Mouse (Mus musculus) forebrain, embryonic 12.5 days (tissue): Measurements from ENCODE around the gene Slc5a6. TPM values are rescaled to one million over a fixed set of nuclear protein-coding genes. Genes with fewer than 3 reads are reported as not detected.

Source experiments
- ATAC-seq: fragments of 200-750 bp; cut with Nextera tagmentation; 2 replicates; pipeline ENCODE4 v1.8.0; 2017; ENCODE audit warnings: moderate TSS enrichment; ENCODE audit not compliant: low FRiP score
- H3K27ac ChIP-seq: fragments of 300-500 bp; sonication (generic); 2 replicates; pipeline ENCODE4 v1.5.1; 2016; ENCODE audit warnings: mild to moderate bottlenecking
- H3K27me3 ChIP-seq: fragments of 300-500 bp; sonication (generic); 2 replicates; pipeline ENCODE4 v1.6.1; 2016; ENCODE audit warnings: mild to moderate bottlenecking
- H3K36me3 ChIP-seq: fragments of 300-500 bp; sonication (generic); replicated peaks from 2 replicates; pipeline ENCODE4 v1.6.1; 2016; ENCODE audit warnings: mild to moderate bottlenecking
- H3K4me1 ChIP-seq: fragments of 300-500 bp; sonication (generic); 2 replicates; pipeline ENCODE4 v1.6.1; 2016
- H3K4me2 ChIP-seq: fragments of 300-500 bp; sonication (generic); 2 replicates; pipeline ENCODE4 v1.6.1; 2016; ENCODE audit warnings: mild to moderate bottlenecking, moderate library complexity
- H3K4me3 ChIP-seq: fragments of 300-500 bp; sonication (generic); replicated peaks from 2 replicates; pipeline ENCODE4 v1.5.1; 2016; ENCODE audit warnings: mild to moderate bottlenecking
- H3K9ac ChIP-seq: fragments of 300-500 bp; sonication (generic); 2 replicates; pipeline ENCODE4 v1.6.1; 2016; ENCODE audit warnings: mild to moderate bottlenecking
- H3K9me3 ChIP-seq: fragments of 300-500 bp; sonication (generic); 2 replicates; pipeline ENCODE4 v1.6.1; 2016
- whole genome bisulfite sequencing: fragments of 180-500 bp; shearing (Covaris S2); methylation state at CpG from one replicate; pipeline ENCODE4 v1.1.7; 2016; 5-methylcytosine and 5-hydroxymethylcytosine counted together
- polyA plus RNA-seq: library from polyadenylated mRNA; unstranded; fragments of >200 nt; fragmentation: Nextera tagmentation; extraction: Ambion mirVana; gene quantifications from 2 replicates; pipeline ENCODE4 v1.2.1, GENCODE M21; 2016

The Slc5a6 gene
- polyA plus RNA-seq, 1 experiment from 2014 or later: 11.1 TPM

DNA sequence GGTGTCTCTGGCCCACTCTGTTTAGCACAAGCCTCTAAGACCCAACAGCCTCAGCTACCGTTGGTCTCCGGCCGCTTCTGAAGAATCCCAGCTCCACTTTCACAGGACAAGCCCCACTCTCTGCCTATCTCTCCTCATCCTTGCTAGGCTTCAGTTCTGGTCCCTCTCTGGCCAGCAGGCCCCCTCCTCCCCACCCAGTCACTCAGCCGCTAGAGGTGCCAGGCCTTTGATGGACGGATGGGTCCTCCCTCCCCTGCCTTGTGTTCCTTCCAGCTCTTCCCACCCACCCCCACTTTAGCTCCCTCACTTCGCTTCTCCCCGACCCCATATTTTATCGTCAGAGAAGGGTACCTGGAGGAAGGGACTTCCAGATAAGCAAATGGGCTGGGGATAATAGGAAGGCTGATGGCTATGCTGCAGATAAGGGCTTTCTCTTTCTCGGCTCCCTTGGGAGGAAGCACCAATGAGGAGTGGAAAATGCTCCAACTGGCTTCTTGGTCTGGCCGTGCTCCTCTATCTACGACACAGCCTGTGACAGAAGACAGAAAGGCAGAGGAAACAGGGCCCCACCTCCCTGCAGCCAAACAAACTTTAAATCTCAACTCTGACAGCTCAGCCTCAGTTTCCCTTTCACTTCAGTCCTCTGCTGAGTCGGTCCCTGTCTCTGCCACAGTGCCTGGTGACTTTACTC is 34.4 kb upstream of the Slc5a6 start:
- H3K4me3 ChIP-seq: no peak overlapping the region
- H3K4me1 ChIP-seq: peaks cover 13% of the 10 kb centered on the region
- ATAC-seq: no peak
- H3K4me2 ChIP-seq: no peak overlapping the region
- H3K27ac ChIP-seq: 0 out of 2 replicates have a peak overlapping the region, but pooled peaks have one; percentile 47
- peaks cover 29% of the 10 kb centered on the region for H3K27me3 ChIP-seq
- 47% methylated on average over 12 of the region's 12 CpGs for WGBS
- H3K9me3 ChIP-seq: no peaks in the 10 kb centered on the region
- H3K9ac ChIP-seq: no peak overlapping the region
- H3K36me3 ChIP-seq: peaks cover 10% of the 10 kb centered on the region

GRCm38 (mm10) chr5:31082355-31082754 is 33.6 kb upstream of the Slc5a6 start:
- Histone ChIP-seq H3K9ac (no peak overlapping the region), H3K27me3 (peaks cover 22% of the 10 kb centered on the region; the same call in 1 of the 2 replicates), H3K27ac (no peak overlapping the region), H3K36me3 (peaks cover 18% of the 10 kb centered on the region), H3K9me3 (no peaks in the 10 kb centered on the region), H3K4me3 (no peak overlapping the region), H3K4me2 (no peak overlapping the region), H3K4me1 (peaks cover 13% of the 10 kb centered on the region)
- WGBS: 9% methylated on average over 5 of the region's 5 CpGs
- ATAC-seq: 0 out of 2 replicates have a peak, but pooled peaks have one; percentile 32

- 71% methylated on average over 3 of the region's 3 CpGs for WGBS
- Histone ChIP-seq H3K36me3 (peaks cover 27% of the 10 kb centered on the region), H3K9ac (no peak overlapping the region), H3K4me1 (peaks cover 12% of the 10 kb centered on the region), H3K27me3 (peaks cover 17% of the 10 kb centered on the region; the same call in 1 of the 2 replicates), H3K4me2 (no peak overlapping the region), H3K27ac (no peak overlapping the region), H3K9me3 (no peaks in the 10 kb centered on the region), H3K4me3 (no peak overlapping the region)
- no peak for ATAC-seq
Observed at GRCm38 (mm10) chr5:31081386-31081785, 32.7 kb upstream of the Slc5a6 start.

- H3K36me3 ChIP-seq: peaks cover 33% of the 10 kb centered on the region
- H3K27ac ChIP-seq: no peak overlapping the region
- no peak overlapping the region for H3K9ac ChIP-seq
- peaks cover 10% of the 10 kb centered on the region for H3K4me1 ChIP-seq
- peaks cover 11% of the 10 kb centered on the region; the same call in 1 of the 2 replicates for H3K27me3 ChIP-seq
- no peaks in the 10 kb centered on the region for H3K9me3 ChIP-seq
- no peak overlapping the region for H3K4me2 ChIP-seq
- WGBS: 72% methylated on average over 3 of the region's 3 CpGs
- H3K4me3 ChIP-seq: no peak overlapping the region
- ATAC-seq: no peak
Observed at GRCm38 (mm10) chr5:31080795-31081164, 32.1 kb upstream of the Slc5a6 start.

GRCm38 (mm10) chr5:31080059-31080794 is 31.5 kb upstream of the Slc5a6 start:
- WGBS: 81% methylated on average over 13 of the region's 13 CpGs
- ATAC-seq: no peak
- Histone ChIP-seq H3K4me2 (no peak overlapping the region), H3K36me3 (peaks cover 39% of the 10 kb centered on the region), H3K9me3 (no peaks in the 10 kb centered on the region), H3K27ac (no peak overlapping the region), H3K27me3 (peaks cover 10% of the 10 kb centered on the region; the same call in 1 of the 2 replicates), H3K4me3 (no peak overlapping the region), H3K4me1 (peaks cover 10% of the 10 kb centered on the region), H3K9ac (no peak overlapping the region)

DNA sequence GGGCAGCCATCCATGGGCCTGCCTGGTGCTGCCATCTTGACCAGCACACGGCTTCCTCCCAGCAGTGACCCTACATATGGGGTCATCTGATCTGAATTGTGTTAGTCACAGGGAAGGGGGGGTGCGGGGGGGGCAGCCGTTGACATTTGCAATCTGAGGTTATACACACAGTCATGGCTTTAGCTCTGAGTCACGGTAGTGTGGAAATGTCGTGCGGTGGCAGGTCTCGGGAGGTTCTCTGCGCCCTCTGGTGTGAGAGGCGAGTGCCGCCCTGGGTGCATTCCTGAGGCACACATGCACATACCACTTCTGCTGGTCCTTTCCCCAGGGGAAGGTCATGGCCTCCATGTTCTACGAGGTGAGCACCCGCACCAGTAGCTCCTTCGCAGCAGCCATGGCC is 27.6 kb upstream of the Slc5a6 start:
- Histone ChIP-seq H3K36me3 (peaks cover 78% of the 10 kb centered on the region), H3K4me2 (no peak overlapping the region), H3K27ac (no peak overlapping the region), H3K4me3 (no peak overlapping the region), H3K9ac (no peak overlapping the region), H3K9me3 (no peaks in the 10 kb centered on the region), H3K27me3 (no peaks in the 10 kb centered on the region), H3K4me1 (no peaks in the 10 kb centered on the region)
- WGBS: 92% methylated on average over 13 of the region's 13 CpGs
- ATAC-seq: no peak

DNA sequence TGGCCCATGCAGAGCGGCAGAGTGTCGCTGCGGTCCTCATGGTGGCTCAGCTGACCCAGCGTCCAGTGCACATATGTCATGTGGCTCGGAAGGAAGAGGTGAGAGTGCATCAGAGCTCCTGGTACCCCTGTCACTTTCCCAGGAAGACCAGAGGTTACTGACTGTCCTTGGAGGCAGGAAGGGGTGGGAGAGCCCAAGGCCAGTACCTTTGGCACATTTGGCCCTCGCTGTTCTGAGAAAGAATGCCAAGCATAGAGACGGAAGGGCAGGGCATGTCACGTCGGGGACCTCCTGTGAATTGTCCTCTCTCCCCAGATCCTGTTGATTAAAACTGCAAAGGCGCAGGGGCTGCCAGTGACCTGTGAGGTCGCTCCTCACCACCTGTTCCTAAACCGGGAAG is 24.5 kb upstream of the Slc5a6 start:
- H3K36me3 ChIP-seq: peaks cover 100% of the 10 kb centered on the region

GRCm38 (mm10) chr5:31071821-31072220 is 23.1 kb upstream of the Slc5a6 start:
- Histone ChIP-seq H3K9me3 (no peaks in the 10 kb centered on the region), H3K36me3 (peaks cover 100% of the 10 kb centered on the region), H3K4me1 (no peaks in the 10 kb centered on the region), H3K9ac (no peak overlapping the region), H3K4me2 (no peak overlapping the region), H3K27ac (no peak overlapping the region), H3K27me3 (no peaks in the 10 kb centered on the region), H3K4me3 (no peak overlapping the region)
- 95% methylated on average over 11 of the region's 11 CpGs for WGBS
- ATAC-seq: no peak

More for the DNA sequence above, 24.5 kb upstream of the Slc5a6 start:
- Histone ChIP-seq H3K27me3 (no peaks in the 10 kb centered on the region), H3K9me3 (no peaks in the 10 kb centered on the region), H3K9ac (no peak overlapping the region), H3K4me3 (no peak overlapping the region), H3K4me2 (no peak overlapping the region), H3K4me1 (no peaks in the 10 kb centered on the region), H3K27ac (no peak overlapping the region)
- 90% methylated on average over 12 of the region's 12 CpGs for WGBS
- no peak for ATAC-seq

GRCm38 (mm10) chr5:31071059-31071458 is 22.3 kb upstream of the Slc5a6 start:
- H3K9ac ChIP-seq: no peak overlapping the region
- no peaks in the 10 kb centered on the region for H3K4me1 ChIP-seq
- H3K27me3 ChIP-seq: no peaks in the 10 kb centered on the region
- no peak for ATAC-seq
- peaks cover 99% of the 10 kb centered on the region for H3K36me3 ChIP-seq
- H3K27ac ChIP-seq: no peak overlapping the region
- H3K4me3 ChIP-seq: no peak overlapping the region
- 90% methylated on average over 2 of the region's 2 CpGs for WGBS
- no peaks in the 10 kb centered on the region for H3K9me3 ChIP-seq
- no peak overlapping the region for H3K4me2 ChIP-seq

- peaks cover 97% of the 10 kb centered on the region for H3K36me3 ChIP-seq
Observed at GRCm38 (mm10) chr5:31069810-31070209, 21.1 kb upstream of the Slc5a6 start.

GRCm38 (mm10) chr5:31055216-31056140 is 6.8 kb upstream of the Slc5a6 start:
- WGBS: 24% methylated on average over 19 of the region's 19 CpGs
- peak overlapping the region; percentile 83 for H3K4me2 ChIP-seq
- peaks cover 19% of the 10 kb centered on the region for H3K4me1 ChIP-seq
- H3K9me3 ChIP-seq: no peaks in the 10 kb centered on the region
- peak overlapping the region; percentile 54 for H3K4me3 ChIP-seq
- peak overlapping the region; percentile 68 for H3K9ac ChIP-seq
- ATAC-seq: peak; percentile 44
- H3K36me3 ChIP-seq: peaks cover 38% of the 10 kb centered on the region
- H3K27me3 ChIP-seq: no peaks in the 10 kb centered on the region
- H3K27ac ChIP-seq: peak overlapping the region; percentile 36; the same call in 1 of the 2 replicates

More at GRCm38 (mm10) chr5:31069810-31070209, 21.1 kb upstream of the Slc5a6 start:
- Histone ChIP-seq H3K4me1 (no peaks in the 10 kb centered on the region), H3K4me3 (no peak overlapping the region), H3K4me2 (no peak overlapping the region), H3K27ac (no peak overlapping the region), H3K9ac (no peak overlapping the region), H3K9me3 (no peaks in the 10 kb centered on the region), H3K27me3 (no peaks in the 10 kb centered on the region)
- WGBS: 97% methylated on average over 3 of the region's 3 CpGs
- no peak for ATAC-seq
